Mouse (Mus musculus) liver, embryonic 11.5 days (tissue): ENCODE results near the gene Zranb3. TPM values are rescaled to one million over a fixed set of nuclear protein-coding genes. Genes with fewer than 3 reads are reported as not detected.

Source experiments
- ATAC-seq: fragments of 200-750 bp; cut with Nextera tagmentation; replicated peaks from 2 replicates; pipeline ENCODE4 v1.8.0; 2017; ENCODE audit warnings: moderate number of reproducible peaks, mild to moderate bottlenecking, moderate TSS enrichment, moderate library complexity; ENCODE audit not compliant: low FRiP score
- DNase-seq: peaks from one replicate; pipeline ENCODE4 v3.0.0-alpha.2; 2017; ENCODE audit warnings: low spot score
- H3K27ac ChIP-seq: fragments of 300-500 bp; sonication (generic); 2 replicates; pipeline ENCODE4 v1.5.1; 2014; ENCODE audit warnings: mild to moderate bottlenecking, low read depth, low read length, control low read depth
- H3K27me3 ChIP-seq: fragments of 300-500 bp; sonication (generic); replicated peaks from 2 replicates; pipeline ENCODE4 v1.6.1; 2014; ENCODE audit warnings: low read length, mixed read lengths; ENCODE audit not compliant: control insufficient read depth, insufficient read depth
- H3K36me3 ChIP-seq: fragments of 300-500 bp; sonication (generic); 2 replicates; pipeline ENCODE4 v1.6.1; 2014; ENCODE audit warnings: mild to moderate bottlenecking, low read length, moderate library complexity, mixed read lengths; ENCODE audit not compliant: control insufficient read depth, insufficient read depth
- H3K4me1 ChIP-seq: fragments of 300-500 bp; sonication (generic); replicated peaks from 2 replicates; pipeline ENCODE4 v1.6.1; 2014; ENCODE audit warnings: low read length, mixed read lengths; ENCODE audit not compliant: control insufficient read depth, insufficient read depth
- H3K4me2 ChIP-seq: fragments of 300-500 bp; sonication (generic); 2 replicates; pipeline ENCODE4 v1.6.1; 2014; ENCODE audit warnings: mild to moderate bottlenecking, control low read depth, moderate library complexity
- H3K4me3 ChIP-seq: fragments of 300-500 bp; sonication (generic); 2 replicates; pipeline ENCODE4 v1.5.1; 2014; ENCODE audit warnings: low read depth, low read length, control low read depth
- H3K9ac ChIP-seq: fragments of 300-500 bp; sonication (generic); 2 replicates; pipeline ENCODE4 v1.6.1; 2014; ENCODE audit warnings: low read depth, low read length, control low read depth
- H3K9me3 ChIP-seq: fragments of 300-500 bp; sonication (generic); 2 replicates; pipeline ENCODE4 v1.6.1; 2016; ENCODE audit warnings: low read length, inconsistent platforms, mixed read lengths; ENCODE audit not compliant: control insufficient read depth
- WGBS: fragments of 180-500 bp; shearing (Covaris S2); extraction: QIAGEN DNeasy Blood & Tissue Kit; methylation state at CpG from one replicate; pipeline ENCODE4 v1.1.7; 2014; 5-methylcytosine and 5-hydroxymethylcytosine counted together
- polyA plus RNA-seq: library from polyadenylated mRNA; unstranded; fragments of >200 nt; fragmentation: Nextera tagmentation; extraction: Ambion mirVana; gene quantifications from 2 replicates; pipeline ENCODE4 v1.2.1, GENCODE M21; 2014

The Zranb3 gene
- polyA plus RNA-seq, 1 experiment from 2014 or later = 10.7 TPM

GRCm38 (mm10) chr1:127976106-127976505 lies 126.7 kb downstream of the Zranb3 start:
- Histone ChIP-seq H3K4me2 (no peak overlapping the region), H3K36me3 (no peaks in the 10 kb centered on the region; the same call in 1 of the 2 replicates), H3K9me3 (no peaks in the 10 kb centered on the region), H3K9ac (no peak overlapping the region), H3K4me1 (no peaks in the 10 kb centered on the region), H3K27me3 (no peaks in the 10 kb centered on the region), H3K27ac (no peak overlapping the region), H3K4me3 (no peak overlapping the region)
- 80% methylated on average over 6 of the region's 6 CpGs for WGBS
- ATAC-seq (no peak), DNase-seq (no peak)

DNA sequence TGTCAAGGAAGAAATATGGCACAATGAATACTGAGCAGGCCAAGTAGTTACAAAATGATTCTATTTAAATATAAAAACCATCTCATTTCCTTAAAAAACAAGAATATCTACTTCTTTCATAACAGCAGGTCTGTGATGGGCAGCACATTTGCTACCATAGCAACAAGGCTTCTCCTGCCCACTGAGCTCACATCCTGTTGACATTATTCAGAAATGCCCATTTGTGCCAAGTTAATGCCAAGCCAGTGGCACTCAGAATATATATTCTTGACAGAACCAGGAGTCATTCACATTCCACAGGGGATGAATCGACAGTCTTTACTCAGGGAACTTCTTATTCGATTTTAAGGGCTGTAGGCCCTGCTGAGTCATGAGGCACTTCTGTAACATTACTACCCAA lies 127.2 kb downstream of the Zranb3 start:
- H3K9me3 ChIP-seq = no peaks in the 10 kb centered on the region
- no peak overlapping the region for H3K27ac ChIP-seq
- no peaks in the 10 kb centered on the region for H3K27me3 ChIP-seq
- H3K4me3 ChIP-seq = no peak overlapping the region
- H3K36me3 ChIP-seq = no peaks in the 10 kb centered on the region; the same call in 1 of the 2 replicates
- ATAC-seq = no peak
- no peak overlapping the region for H3K9ac ChIP-seq
- DNase-seq = no peak
- 74% methylated on average over 2 of the region's 2 CpGs for WGBS
- H3K4me1 ChIP-seq = no peaks in the 10 kb centered on the region
- no peak overlapping the region for H3K4me2 ChIP-seq

- Histone ChIP-seq H3K27me3 (no peaks in the 10 kb centered on the region), H3K9ac (no peak overlapping the region), H3K4me2 (no peak overlapping the region), H3K9me3 (no peaks in the 10 kb centered on the region), H3K4me1 (no peaks in the 10 kb centered on the region), H3K27ac (no peak overlapping the region), H3K4me3 (no peak overlapping the region), H3K36me3 (no peaks in the 10 kb centered on the region; the same call in 1 of the 2 replicates)
- ATAC-seq (no peak), DNase-seq (no peak)
- 91% methylated on average over 4 of the region's 4 CpGs for WGBS
Observed at GRCm38 (mm10) chr1:127974082-127974481, 128.8 kb downstream of the Zranb3 start.

DNA sequence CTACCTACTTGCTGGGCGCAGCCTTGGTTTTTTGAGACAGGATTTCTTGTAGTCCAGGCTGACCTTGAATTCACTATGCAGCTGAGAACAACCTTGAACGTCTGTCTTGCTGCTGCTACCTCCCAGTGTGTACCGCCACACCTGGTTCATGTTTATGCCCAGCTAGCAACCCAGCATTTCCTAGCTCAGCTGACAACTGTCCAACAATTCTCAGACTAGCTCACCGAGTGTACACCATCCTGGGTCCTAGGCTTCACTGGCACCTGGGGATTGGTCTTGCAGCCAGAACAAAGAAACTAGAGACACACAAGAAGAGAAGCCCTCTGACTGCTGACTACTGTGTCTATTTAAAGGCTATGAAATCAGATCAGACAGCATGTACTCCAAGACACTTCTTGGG lies 132.0 kb downstream of the Zranb3 start:
- no peaks in the 10 kb centered on the region for H3K4me1 ChIP-seq
- no peak for DNase-seq
- no peak overlapping the region for H3K9ac ChIP-seq
- no peaks in the 10 kb centered on the region for H3K9me3 ChIP-seq
- no peak overlapping the region for H3K4me3 ChIP-seq
- no peak overlapping the region for H3K4me2 ChIP-seq
- H3K27ac ChIP-seq = no peak overlapping the region
- H3K27me3 ChIP-seq = no peaks in the 10 kb centered on the region
- ATAC-seq = no peak
- no peaks in the 10 kb centered on the region; the same call in 1 of the 2 replicates for H3K36me3 ChIP-seq
- WGBS = 83% methylated on average over 4 of the region's 4 CpGs

GRCm38 (mm10) chr1:127963326-127963725 lies 139.5 kb downstream of the Zranb3 start:
- Histone ChIP-seq H3K9me3 (no peaks in the 10 kb centered on the region), H3K27me3 (no peaks in the 10 kb centered on the region), H3K36me3 (peaks cover 3% of the 10 kb centered on the region; the same call in 1 of the 2 replicates), H3K27ac (no peak overlapping the region), H3K4me3 (no peak overlapping the region), H3K4me1 (no peaks in the 10 kb centered on the region), H3K9ac (no peak overlapping the region), H3K4me2 (no peak overlapping the region)
- DNase-seq (no peak), ATAC-seq (no peak)
- WGBS = 90% methylated on average over 3 of the region's 3 CpGs

GRCm38 (mm10) chr1:127961140-127961539 lies 141.7 kb downstream of the Zranb3 start:
- no peak for DNase-seq
- 92% methylated on average over 1 of the region's 1 CpGs for WGBS
- Histone ChIP-seq H3K27me3 (no peaks in the 10 kb centered on the region), H3K4me2 (no peak overlapping the region), H3K4me1 (no peaks in the 10 kb centered on the region), H3K27ac (no peak overlapping the region), H3K36me3 (peaks cover 3% of the 10 kb centered on the region; the same call in 1 of the 2 replicates), H3K9me3 (no peaks in the 10 kb centered on the region), H3K4me3 (no peak overlapping the region), H3K9ac (no peak overlapping the region)
- no peak for ATAC-seq

DNA sequence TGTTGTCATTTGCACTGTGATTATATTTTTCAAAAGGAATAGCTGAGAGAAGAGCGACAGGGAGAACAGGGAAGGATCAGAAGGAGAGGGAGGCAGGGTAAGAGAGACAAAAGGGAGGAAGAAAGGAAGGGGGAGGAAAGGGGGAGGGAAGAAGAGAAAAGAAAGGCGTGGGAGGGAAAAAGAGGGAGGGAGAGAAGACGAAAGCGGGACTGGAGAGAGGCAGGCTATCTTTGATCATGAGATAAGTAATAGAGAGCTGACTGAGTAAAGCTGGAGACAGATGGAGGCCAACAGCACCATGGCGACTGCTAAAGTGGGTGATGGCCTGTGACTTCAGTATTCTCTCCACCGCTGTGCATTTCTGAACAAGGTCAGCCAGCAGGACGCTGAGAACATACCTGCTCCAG lies 143.5 kb downstream of the Zranb3 start:
- Histone ChIP-seq H3K9me3 (no peaks in the 10 kb centered on the region), H3K36me3 (peaks cover 3% of the 10 kb centered on the region; the same call in 1 of the 2 replicates), H3K4me2 (no peak overlapping the region), H3K27ac (no peak overlapping the region), H3K27me3 (no peaks in the 10 kb centered on the region), H3K9ac (no peak overlapping the region), H3K4me1 (no peaks in the 10 kb centered on the region), H3K4me3 (no peak overlapping the region)
- no peak for ATAC-seq
- DNase-seq = no peak
- WGBS = 67% methylated on average over 7 of the region's 7 CpGs

GRCm38 (mm10) chr1:127958801-127959200 lies 144.0 kb downstream of the Zranb3 start:
- H3K4me3 ChIP-seq = no peak overlapping the region
- H3K9me3 ChIP-seq = no peaks in the 10 kb centered on the region
- no peaks in the 10 kb centered on the region for H3K27me3 ChIP-seq
- peaks cover 3% of the 10 kb centered on the region; the same call in 1 of the 2 replicates for H3K36me3 ChIP-seq
- no peak overlapping the region; the same call in 1 of the 2 replicates for H3K27ac ChIP-seq
- H3K4me1 ChIP-seq = no peaks in the 10 kb centered on the region
- 50% methylated on average over 5 of the region's 5 CpGs for WGBS
- ATAC-seq (no peak), DNase-seq (no peak)
- H3K4me2 ChIP-seq = no peak overlapping the region
- no peak overlapping the region for H3K9ac ChIP-seq

DNA sequence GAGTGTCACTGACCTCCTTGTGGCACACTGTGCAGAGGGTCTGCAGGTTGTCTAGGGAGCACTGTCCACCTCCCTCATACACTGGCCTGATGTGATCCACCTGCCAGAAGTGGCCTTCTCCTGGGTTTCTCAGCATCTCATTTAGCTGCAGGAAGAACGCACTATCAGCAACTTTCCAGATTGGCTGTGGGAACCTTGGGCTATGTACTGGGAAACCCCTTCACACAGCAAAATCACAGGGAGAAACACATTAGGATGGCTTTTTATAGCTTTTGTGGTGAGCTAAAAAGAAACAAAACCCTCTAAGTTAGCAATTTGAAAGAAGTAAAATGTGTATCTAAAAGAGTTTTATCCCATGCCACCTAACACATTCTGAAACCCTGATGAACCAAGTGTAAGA lies 146.3 kb downstream of the Zranb3 start:
- Histone ChIP-seq H3K4me2 (no peak overlapping the region), H3K4me1 (no peaks in the 10 kb centered on the region), H3K4me3 (no peak overlapping the region), H3K36me3 (peaks cover 3% of the 10 kb centered on the region; the same call in 1 of the 2 replicates), H3K9ac (no peak overlapping the region), H3K27me3 (no peaks in the 10 kb centered on the region), H3K27ac (no peak overlapping the region), H3K9me3 (no peaks in the 10 kb centered on the region)
- WGBS = 94% methylated on average over 1 of the region's 1 CpGs
- DNase-seq (no peak), ATAC-seq (no peak)
